Mouse (Mus musculus): ENCODE measurements at regions not wholly inside any gene's neighbourhood (a gene's known extent, or its start where the extent isn't known, plus 50 kb on each side); places are given as distances from the start of the nearest gene placed in this dataset.

DNA sequence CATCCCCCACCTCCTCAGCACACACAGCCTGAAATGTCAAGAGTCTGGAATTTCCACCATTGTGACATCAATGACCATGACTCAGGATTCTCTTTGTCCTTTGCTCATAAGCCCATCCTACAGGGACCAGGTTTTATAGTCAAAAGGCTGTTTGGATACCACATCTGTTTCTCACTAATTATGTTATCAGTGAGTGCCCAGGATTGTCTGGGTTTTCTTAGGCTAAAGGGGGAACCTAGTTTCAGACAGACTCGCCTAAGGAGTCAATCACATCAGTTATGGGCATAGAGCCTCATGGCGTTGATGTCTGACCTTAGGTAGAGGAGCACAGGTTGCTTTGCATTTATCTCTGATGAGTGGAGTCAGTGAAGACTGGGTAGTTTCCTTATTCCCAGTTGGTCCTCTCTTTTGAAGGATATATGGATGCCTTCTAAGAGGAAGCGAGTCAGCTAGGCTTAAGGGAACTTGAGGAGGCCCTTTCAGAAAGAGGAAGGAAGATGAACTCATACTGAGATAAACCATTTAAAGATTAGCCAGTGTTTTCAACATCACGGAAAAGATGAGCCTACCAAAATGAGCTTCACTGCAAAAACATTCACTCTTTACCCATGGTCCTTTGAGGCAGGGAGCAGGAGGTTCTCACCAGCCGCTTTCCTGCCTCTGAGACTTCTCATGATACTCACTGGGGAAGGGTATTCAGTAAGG lies 143.8 kb upstream of the Tmem164 start:
- ATAC-seq (replicated peaks; ENCODE audit: low FRiP score, poor library complexity, severe bottlenecking), result no peak

DNA sequence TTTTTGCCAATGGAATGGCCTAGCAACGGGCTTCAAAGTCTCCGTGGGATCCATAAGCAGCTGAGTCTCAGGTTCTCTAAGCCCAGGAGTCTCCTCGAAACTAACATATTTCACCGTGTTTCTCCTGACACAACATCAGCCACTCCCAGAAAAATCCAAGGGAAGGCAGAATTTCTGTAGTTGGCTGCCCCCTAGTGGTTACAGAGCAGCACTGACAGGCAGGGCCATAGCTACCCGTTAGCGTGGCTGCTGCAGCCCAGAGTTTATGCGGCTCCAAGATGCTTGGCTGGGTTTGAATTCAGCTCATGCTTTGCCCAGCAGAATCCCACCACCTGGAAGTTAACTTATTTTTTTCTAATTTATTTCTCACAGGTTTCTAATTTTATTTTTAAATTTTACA lies 140.9 kb upstream of the Tmem164 start:
- peak; percentile 75 for ATAC-seq (replicated peaks; ENCODE audit: low FRiP score, poor library complexity, severe bottlenecking)

DNA sequence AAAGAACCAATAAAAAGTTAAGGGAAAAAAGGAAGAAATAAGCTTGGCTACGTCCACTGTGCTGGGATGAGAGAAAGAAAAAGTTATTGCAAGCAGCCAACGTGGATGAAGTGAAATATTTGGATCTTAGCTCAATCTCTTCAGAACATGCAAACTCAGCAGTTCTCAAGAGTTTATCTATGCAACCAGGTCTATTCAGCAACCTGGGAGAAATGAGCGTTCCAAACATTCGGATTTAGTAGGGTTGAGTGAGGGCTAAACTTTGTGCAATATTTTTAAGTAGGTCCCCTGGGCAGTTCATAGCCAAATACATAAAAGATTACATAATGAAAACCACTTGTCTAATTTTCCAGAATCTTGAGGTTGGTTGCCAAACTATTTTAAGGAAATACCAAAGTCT lies 129.0 kb upstream of the Tmem164 start:
- no peak for ATAC-seq (replicated peaks; ENCODE audit: low FRiP score, poor library complexity, severe bottlenecking)

DNA sequence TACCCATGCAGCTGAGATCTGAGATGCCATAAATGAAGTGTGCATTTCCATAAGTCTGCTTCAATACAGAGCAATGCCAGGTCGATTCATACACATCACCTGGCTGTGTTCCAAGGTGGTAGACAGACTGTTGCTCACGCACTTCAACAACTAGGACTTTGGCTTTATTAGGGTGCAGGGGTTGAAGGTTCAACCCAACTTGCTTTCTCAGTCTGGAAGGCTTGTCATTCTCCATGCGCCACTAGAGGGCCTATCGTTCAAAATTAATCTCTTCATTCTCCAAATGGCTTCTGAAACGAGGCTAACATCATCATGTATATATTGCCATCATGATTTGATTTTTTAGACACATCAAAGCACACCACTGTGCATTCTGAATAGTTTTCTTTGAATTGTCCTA lies 127.0 kb upstream of the Tmem164 start:
- no peak for ATAC-seq (replicated peaks; ENCODE audit: low FRiP score, poor library complexity, severe bottlenecking)

DNA sequence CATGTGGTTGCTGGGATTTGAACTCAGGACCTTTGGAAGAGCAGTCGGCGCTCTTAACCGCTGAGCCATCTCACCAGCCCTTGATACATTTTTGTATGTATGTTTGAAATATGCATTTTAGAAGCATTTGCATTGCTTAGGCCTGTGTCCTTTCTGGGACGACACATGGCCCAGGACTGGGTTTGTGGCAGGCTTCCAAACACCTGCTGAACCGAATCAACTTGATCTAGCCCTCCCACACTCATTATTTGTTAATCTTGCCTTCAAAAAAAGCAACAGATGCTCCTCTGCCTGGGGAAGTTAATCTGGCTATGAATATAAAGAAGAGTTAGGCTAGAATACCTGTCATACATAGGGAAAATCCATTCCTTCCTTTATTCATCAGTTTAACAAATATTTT lies 123.7 kb upstream of the Tmem164 start:
- no peak for ATAC-seq (replicated peaks; ENCODE audit: low FRiP score, poor library complexity, severe bottlenecking)

GRCm38 (mm10) chrX:142560209-142560912 lies 120.8 kb upstream of the Tmem164 start:
- ATAC-seq (replicated peaks; ENCODE audit: low FRiP score, poor library complexity, severe bottlenecking), result no peak

DNA sequence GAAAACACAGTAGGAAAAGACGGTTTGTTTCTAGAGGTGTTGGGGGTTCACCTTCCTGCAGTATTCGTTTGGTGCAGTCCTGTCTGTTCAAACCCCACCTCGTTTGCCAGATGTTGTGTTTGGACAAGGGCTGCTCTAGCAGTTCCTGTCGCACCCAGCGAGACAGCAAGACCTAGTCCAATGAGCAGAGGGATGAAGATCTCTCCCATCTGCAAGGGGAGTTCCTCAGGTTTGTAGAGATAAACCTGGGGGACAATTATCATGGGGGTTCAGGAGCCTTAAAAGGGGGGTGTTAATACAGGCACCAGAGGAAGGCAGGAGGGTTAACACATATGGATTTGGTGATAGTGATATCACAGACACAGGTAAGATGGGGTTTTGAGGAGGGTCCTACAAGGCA lies 119.4 kb upstream of the Tmem164 start:
- no peak for ATAC-seq (replicated peaks; ENCODE audit: low FRiP score, poor library complexity, severe bottlenecking)

DNA sequence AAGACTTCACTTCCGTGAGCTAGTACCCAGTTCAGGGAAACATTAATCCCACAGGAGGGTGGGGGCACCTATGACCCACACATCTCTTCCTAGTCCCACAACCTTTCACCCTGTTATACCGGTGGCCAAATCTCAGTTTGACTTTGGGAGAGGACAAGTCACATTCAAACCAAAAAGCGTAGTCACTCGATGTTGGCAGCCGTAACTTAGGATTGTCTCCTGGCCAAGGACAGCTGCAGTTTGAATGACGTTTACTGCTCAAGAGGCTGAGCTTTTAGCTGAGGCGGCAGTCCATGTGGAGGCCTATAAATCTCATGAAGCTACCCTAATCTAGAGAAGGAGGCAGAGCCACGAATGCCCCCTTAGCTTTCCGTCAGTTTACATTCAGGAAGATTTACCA lies 117.0 kb upstream of the Tmem164 start:
- ATAC-seq (replicated peaks; ENCODE audit: low FRiP score, poor library complexity, severe bottlenecking), result no peak

- ATAC-seq (replicated peaks; ENCODE audit: low FRiP score, poor library complexity, severe bottlenecking), result no peak
These were observed 109.4 kb upstream of the Tmem164 start for GRCm38 (mm10) chrX:142571772-142572171.

GRCm38 (mm10) chrX:142574022-142574421 lies 107.2 kb upstream of the Tmem164 start:
- ATAC-seq (replicated peaks; ENCODE audit: low FRiP score, poor library complexity, severe bottlenecking), result no peak

- ATAC-seq (replicated peaks; ENCODE audit: low FRiP score, poor library complexity, severe bottlenecking), result no peak
These were observed 106.1 kb upstream of the Tmem164 start for GRCm38 (mm10) chrX:142574945-142575710.

DNA sequence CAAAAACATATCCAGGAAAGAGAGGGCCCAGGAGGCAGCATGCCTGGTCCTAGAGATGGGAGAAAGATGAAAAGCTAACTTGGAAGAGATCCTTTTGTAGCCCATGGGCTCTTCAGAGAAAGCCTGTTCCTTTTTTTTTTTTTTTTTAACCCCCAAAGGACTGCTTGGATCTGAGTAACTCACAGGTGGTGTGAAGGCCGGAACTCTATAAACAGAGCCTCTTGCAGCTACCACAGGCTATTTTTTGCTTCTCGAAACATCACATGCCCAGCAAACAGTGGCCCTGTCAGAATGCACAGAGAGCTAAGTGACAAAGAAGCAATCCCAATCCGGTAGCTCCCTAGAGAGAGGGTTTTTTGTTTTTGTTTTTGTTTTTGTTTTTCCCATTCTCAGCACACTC lies 105.1 kb upstream of the Tmem164 start:
- no peak for ATAC-seq (replicated peaks; ENCODE audit: low FRiP score, poor library complexity, severe bottlenecking)

DNA sequence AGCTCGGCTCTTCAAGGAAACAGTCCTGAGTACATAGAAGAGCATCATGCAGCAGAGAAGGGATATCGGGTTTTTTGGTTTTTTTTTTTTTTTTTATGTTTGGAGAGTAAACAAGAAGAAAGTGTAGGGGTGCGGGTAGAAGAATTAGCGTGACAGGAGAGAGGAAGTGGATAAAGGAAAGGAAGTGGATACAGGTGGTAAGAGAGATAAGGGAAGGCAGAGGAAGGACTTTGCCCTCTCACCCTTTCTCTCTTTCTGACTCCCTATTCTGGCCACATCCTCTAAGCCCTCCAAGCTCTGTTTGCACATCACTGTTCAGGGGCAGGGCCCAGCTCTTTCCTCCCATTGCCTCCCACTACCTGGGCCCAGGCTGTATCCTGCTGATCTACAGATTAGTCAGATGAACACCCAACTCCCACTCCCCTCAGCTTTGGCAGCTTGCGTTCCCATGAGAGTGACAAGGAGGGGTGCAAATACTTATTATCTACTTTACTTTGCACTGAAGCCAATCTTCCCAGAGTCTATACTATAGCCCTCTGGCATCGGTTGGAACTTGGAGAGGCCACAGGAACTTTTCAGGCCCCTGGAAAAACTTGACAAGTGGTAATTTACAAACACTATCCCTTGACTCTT lies 103.6 kb upstream of the Tmem164 start:
- no peak for ATAC-seq (replicated peaks; ENCODE audit: low FRiP score, poor library complexity, severe bottlenecking)

- no peak for ATAC-seq (replicated peaks; ENCODE audit: low FRiP score, poor library complexity, severe bottlenecking)
These were observed 95.9 kb upstream of the Tmem164 start for GRCm38 (mm10) chrX:142585281-142585680.

GRCm38 (mm10) chrX:142599377-142599776 lies 81.8 kb upstream of the Tmem164 start:
- ATAC-seq (replicated peaks; ENCODE audit: low FRiP score, poor library complexity, severe bottlenecking), result no peak

DNA sequence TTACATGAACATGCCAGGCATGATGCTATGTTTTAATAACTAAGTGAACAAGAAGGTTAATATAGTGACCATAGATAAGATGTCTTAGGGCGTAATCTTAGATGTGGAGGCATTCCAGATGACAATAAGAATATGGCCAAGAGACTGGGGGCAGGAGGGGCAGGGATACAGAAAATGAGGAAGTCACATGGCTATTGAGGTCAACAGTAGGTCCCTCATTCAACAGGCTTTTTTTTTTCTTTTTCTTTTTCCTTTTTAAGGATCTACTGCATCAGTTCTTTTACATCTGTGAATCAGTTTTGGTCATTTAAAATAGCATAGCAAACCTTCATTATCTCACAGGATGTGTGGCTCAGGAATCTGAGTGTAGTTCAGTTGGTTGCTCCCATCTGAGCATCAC lies 80.4 kb upstream of the Tmem164 start:
- ATAC-seq (replicated peaks; ENCODE audit: low FRiP score, poor library complexity, severe bottlenecking), result no peak

DNA sequence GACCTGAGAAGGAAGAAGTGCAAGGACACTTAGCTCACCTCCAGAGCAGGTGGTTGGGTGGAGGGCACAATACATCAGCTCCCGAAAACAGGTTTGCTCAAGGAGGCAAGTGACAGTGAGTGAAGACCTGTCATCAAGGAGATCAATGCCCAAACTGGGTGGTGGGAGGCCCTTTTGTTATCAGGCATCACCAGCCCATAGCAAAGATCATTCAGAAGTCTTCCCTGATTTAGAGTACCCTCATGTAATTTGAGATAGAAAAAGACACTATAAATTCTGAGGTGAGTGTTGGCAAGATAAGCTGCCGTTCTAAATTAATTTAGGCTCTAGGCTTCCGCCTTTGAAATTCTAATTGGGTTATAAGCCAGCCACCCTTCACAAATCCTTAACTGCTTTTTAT lies 76.1 kb upstream of the Tmem164 start:
- no peak for ATAC-seq (replicated peaks; ENCODE audit: low FRiP score, poor library complexity, severe bottlenecking)

GRCm38 (mm10) chrX:142606595-142607205 lies 74.5 kb upstream of the Tmem164 start:
- no peak for ATAC-seq (replicated peaks; ENCODE audit: low FRiP score, poor library complexity, severe bottlenecking)

DNA sequence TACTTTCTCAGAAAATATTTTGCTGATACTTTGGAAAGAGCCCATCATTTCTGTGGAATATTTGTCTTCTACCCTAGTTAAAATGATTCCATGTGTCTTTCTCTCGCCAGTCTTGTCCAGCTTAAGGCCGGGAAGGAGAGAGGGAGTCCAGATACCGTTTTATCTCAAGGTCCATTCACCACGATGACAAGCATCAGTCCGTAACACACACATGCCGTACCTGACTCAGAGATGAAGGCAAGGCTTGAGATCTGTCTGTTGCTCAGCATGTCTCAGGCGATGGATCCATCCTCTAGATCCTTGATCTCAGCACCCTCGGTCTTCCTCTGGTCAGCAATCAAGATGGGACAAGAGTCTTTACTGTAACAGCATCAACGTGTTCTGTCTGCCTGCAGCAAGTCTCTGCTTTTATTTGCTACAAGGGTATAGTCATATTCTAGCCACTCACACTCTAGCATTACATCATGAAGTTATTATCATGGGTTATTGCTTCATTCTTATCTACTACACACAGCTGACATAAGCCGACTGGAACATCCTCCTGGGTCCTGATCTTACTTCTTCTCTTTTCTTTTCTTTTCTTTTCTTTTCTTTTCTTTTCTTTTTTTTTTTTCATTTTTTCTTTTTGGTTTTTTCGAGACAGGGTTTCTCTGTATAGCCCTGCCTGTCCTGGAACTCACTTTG lies 64.9 kb upstream of the Tmem164 start:
- ATAC-seq (replicated peaks; ENCODE audit: low FRiP score, poor library complexity, severe bottlenecking), result peak; percentile 34; the same call in 1 of the 2 replicates

DNA sequence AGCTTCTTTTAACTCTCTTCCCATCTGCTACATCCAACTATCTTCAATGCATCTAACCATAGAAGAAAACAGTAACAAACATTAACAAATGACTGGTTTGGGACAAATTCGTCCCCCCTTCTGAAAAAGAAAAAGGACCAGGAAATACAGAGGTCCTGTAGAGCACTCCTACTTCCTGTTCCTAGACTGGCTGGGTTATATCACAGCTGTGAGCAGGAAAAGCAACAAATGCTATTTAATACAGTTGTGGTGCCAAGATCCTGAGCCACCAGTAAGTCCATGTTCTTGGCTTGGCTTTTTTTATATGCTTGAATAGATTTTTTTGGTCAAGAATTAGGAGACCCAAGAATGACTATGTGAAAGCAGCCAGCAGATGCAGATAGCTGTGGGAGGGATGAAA lies 62.8 kb upstream of the Tmem164 start:
- ATAC-seq (replicated peaks; ENCODE audit: low FRiP score, poor library complexity, severe bottlenecking), result no peak
